Mouse (Mus musculus): Measurements from ENCODE around the gene Gm20388. TPM values are rescaled to one million over a fixed set of nuclear protein-coding genes. Genes with fewer than 3 reads are reported as not detected.

Gene Gm20388
- total RNA-seq, 2 experiments from 2014 or later = 8.8 TPM

- DNase-seq (ENCODE audit: extremely low spot score in 1 of 2, low spot score in 1 of 2) = no peak
Measured at GRCm38 (mm10) chr8:122698254-122698768, 2787.7 kb downstream of the Gm20388 start.

GRCm38 (mm10) chr8:122699005-122699492 is 2788.4 kb downstream of the Gm20388 start, which contains the start of gene Cbfa2t3:
Cbfa2t3 (minus strand) TSS chr8:122699109.
- DNase-seq (ENCODE audit: extremely low spot score in 1 of 2, low spot score in 1 of 2) = no peak

GRCm38 (mm10) chr8:122700628-122701027 is 2790.0 kb downstream of the Gm20388 start:
- DNase-seq (ENCODE audit: extremely low spot score in 1 of 2, low spot score in 1 of 2) = no peak

DNA sequence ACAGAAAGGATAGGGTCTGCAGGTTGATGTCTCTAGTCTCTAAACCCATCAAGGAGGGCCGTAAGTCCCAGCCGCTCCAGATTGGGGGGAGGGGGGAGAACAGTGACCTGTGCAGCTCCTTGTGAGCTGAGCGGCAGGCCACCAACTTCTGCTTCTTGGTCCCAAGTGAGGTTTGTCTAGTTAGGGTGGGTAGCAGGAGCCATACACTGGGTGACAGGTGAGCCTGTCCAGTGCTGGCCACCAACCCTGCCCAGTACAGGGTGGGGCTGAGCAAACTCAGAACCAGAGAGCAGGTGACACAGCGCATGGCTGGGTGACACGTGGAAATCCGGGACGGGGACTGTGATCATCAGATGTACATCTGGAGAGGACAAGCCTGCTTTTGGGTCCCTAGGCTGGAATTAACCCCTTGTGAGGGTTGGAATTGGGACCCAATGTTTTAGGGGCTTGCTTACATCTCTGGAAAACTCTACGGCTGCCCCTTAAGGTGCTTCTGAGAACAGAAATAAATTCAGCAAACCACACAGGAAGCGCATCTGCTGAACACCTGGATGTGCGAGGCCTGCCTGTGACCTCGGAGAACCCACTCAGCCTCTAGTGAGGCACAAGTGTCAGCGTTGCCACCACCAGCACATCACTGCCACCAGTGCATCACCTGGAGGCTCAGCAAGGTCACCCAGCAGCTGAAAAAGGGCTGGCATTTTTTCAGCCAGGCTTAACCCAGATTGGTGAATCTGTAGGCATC is 2791.0 kb downstream of the Gm20388 start:
- no peak for DNase-seq (ENCODE audit: extremely low spot score in 1 of 2, low spot score in 1 of 2)

DNA sequence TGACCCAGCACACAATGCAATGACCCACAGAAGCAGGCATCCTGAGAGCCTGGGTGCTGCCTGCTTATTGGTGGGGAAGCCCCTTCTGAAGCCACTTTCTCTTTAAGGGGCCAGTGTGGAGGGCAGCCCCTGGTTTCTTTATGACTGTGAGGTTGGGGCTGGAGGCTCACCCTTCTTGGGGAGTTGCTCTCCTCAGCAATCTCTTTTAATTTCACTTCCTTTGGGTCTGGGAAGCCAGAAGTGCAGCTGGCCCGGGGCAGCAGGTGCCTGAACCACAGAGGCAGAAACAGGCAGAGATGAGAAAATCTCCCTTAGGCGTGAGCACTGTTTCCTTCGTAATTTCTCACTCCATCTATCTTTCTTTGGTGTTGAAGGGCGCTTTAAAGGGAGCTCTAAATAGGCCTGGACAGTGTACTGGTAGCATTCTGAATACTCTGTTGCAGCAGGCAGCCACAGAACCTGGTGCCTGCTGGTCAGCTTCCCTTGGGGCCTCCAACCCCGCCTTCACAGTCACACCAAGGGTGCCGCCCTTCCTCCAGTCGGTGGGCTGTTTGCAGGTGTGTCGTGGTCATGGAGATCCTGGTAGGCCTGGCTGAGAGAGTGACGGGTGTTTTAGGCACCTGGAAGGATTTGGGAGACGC is 2791.8 kb downstream of the Gm20388 start:
- DNase-seq (ENCODE audit: extremely low spot score in 1 of 2, low spot score in 1 of 2) = no peak

DNA sequence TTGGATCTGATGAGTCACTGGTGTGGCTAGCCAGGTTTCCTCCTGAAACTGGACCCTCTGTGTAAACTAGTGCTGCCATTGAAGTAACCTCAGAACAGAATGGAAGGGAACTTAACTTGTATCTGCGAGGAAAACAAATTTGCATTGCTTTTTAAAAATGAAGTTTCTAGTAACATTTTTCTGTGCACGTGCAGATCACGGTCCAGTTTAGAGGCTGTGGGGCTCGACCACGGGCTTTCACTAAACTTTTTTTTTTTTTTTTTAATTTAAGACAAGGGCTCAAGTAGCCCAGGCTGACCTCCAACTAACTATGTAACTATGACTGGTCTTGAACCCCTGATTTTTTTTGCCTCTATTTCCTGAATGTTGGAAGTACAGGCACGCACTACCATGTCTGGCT is 2792.3 kb downstream of the Gm20388 start:
- no peak for DNase-seq (ENCODE audit: extremely low spot score in 1 of 2, low spot score in 1 of 2)

GRCm38 (mm10) chr8:122704612-122705011 is 2794.0 kb downstream of the Gm20388 start:
- no peak for DNase-seq (ENCODE audit: extremely low spot score in 1 of 2, low spot score in 1 of 2)

- no peak for DNase-seq (ENCODE audit: extremely low spot score in 1 of 2, low spot score in 1 of 2)
Measured at GRCm38 (mm10) chr8:122705901-122706561, 2795.4 kb downstream of the Gm20388 start.

DNA sequence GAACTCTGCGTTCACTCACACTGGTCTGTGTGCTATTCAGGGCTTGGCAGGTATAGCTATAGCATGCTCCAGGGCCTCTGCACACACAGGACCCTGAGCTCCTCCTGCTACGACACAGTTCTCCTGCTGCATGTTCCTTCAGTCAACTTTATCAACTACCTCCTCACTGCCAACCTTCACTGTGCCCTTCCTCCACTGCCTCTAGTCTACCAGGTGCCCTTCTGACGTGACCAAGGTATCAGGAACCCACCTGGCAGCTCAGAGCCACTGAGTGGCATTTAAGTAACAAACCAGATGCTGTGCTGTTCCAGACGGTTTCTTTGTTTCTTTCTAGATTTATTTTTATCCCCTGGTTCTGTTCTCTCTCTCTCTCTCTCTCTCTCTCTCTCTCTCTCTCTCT is 2796.5 kb downstream of the Gm20388 start:
- DNase-seq (ENCODE audit: extremely low spot score in 1 of 2, low spot score in 1 of 2) = no peak

DNA sequence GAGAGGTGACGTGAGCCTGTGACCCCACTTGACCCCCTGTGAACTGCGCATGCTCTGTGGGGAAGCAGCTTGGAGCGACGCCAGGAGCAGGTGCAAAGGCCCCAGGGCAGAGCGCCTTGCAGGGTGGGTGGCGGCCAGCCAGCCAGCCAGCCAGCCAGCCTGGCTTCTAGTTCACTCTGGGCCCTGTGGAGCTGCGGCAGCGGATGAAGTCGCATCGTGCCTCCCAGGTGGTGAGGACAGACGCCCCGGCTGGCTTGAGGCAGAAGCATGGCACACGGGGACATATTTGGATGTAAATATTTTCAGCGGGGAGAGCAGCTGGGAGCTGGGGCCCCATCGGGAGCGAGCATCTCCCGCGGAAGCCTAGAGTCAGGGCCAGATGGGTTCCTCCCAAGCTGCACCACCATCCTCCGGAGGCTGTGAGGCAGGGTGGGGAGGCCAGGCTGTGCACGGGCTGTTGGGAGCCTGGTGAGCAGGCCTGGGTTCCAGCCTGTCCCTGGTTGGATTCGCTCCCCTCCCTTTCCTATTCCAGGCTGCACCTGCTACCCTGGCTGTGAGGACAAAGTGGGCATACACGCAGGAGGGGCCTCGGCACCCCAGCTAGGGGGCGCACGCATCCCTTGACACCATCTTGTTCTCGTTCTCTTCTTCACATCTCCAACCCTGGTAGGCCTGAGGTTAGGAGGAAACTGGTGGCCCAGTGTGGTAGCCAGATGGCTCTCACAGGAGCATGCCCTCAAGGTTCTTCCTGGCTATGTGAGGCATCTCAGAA is 2798.9 kb downstream of the Gm20388 start:
- peak; percentile 30 to 31 for DNase-seq (ENCODE audit: extremely low spot score in 1 of 2, low spot score in 1 of 2)

DNA sequence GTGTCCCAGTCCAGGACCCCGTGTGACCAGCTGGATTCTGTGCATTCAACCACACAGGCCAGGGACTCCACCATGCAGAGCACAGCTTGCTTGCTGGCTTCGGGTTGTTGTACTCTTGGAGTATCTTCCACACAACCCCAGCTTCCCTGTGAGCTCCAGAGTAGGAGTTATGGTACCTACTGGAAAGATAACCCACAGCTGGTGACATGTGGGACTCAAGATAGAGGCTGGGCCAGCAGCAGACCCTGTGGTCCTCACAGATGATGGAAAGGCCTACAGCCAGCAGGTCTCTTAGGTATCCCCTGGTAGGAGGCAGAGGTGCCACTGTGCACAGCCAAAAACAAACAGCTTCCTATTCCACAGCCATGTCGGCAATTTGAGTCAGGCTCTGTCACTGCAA is 2800.8 kb downstream of the Gm20388 start:
- no peak for DNase-seq (ENCODE audit: extremely low spot score in 1 of 2, low spot score in 1 of 2)

GRCm38 (mm10) chr8:122711891-122712365 is 2801.3 kb downstream of the Gm20388 start:
- no peak for DNase-seq (ENCODE audit: extremely low spot score in 1 of 2, low spot score in 1 of 2)

DNA sequence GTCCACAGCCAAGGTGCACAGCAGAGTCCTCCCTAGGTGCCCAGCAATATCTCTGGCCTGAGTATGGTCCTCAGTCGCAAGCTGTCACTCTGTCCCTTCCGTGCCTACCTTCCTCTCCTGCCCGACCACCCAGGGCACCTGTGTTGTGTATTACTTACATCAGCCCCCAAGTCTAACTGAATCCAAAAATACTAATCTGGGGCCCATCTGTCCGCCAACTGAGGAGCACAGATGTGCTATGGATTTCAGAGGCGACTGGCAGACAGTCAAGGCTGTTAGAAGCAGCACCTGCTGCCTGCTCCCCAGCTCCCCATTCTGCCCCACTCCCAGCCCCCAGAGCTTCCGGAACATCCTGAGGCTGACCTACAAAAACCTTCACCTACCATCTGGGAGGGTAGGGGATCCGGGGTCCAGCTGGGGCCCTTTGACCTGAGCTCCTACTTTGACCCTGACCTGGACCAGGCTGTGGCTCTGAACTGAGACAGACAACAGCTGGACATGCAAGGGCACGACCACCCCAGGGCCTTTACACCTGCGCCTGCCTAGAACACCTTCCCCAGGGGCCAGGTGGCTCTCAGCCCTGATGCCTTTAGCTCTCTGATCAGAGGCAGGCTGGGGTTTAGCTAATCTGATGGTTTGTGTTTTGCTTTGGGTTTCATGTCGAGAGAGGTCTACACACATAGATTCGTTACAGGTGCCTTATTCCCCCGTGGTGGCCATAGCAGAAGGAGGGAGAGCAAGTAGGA is 2801.9 kb downstream of the Gm20388 start:
- DNase-seq (ENCODE audit: extremely low spot score in 1 of 2, low spot score in 1 of 2) = no peak

DNA sequence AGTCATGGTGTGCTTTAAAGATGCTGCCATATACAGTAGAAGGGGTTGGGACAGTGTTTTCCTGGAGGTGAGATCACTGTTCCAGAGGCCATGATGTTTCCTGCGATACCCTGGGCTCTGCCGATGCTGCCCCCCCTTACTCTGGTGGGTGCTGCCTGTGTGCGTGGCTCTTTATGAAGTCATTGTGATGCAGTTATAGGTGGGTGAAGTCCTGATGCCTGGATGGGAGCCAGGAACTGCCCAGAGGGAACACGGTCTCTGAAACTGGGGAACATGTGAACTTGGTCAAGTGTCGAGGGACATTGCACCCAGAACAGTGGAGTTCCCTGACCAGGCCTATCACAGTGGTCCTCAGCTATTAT is 2802.5 kb downstream of the Gm20388 start:
- DNase-seq (ENCODE audit: extremely low spot score in 1 of 2, low spot score in 1 of 2) = no peak

- DNase-seq (ENCODE audit: extremely low spot score in 1 of 2, low spot score in 1 of 2) = no peak
Measured at GRCm38 (mm10) chr8:122716566-122716965, 2805.9 kb downstream of the Gm20388 start.

DNA sequence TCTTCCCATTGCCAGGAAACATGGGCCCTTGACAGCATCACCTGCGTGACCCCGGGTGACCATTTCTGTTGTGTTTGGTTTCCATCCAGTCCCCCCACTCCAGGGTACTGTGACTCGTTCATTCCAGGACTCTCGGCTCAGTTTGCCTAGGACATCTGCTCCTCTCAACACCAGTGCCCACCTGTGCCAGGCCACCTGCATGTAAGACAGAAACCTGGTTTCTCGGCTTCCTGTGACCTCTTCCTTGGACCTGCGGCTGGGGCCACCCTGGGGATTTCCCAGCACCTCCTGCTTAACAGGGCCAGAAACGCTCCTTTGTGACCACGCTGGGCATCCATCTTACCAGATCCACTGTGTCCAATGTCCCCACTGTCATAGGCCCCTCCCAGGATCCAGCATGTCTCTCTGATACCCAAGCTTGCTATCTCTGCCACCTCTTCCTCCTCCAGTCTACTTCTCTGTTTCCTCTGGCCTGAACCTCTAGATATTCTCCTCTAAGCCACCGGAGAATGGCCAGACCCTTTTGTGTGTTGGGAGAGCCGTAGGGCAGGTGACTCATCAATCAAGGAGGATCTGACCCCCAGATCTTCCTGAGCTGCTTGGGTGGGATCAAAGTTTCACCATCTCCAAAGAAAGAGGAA is 2807.3 kb downstream of the Gm20388 start:
- no peak for DNase-seq (ENCODE audit: extremely low spot score in 1 of 2, low spot score in 1 of 2)

GRCm38 (mm10) chr8:122718711-122719499 is 2808.3 kb downstream of the Gm20388 start:
- DNase-seq (ENCODE audit: extremely low spot score in 1 of 2, low spot score in 1 of 2) = no peak

GRCm38 (mm10) chr8:122719500-122720065 is 2808.9 kb downstream of the Gm20388 start:
- DNase-seq (ENCODE audit: extremely low spot score in 1 of 2, low spot score in 1 of 2) = no peak
